Mouse (Mus musculus) retina, postnatal 1 day (tissue): ENCODE results near the gene Inpp4a.

ENCODE experiments used
- DNase-seq: peaks from one replicate; pipeline ENCODE4 v3.0.0-alpha.2; 2012

Inpp4a gene

DNA sequence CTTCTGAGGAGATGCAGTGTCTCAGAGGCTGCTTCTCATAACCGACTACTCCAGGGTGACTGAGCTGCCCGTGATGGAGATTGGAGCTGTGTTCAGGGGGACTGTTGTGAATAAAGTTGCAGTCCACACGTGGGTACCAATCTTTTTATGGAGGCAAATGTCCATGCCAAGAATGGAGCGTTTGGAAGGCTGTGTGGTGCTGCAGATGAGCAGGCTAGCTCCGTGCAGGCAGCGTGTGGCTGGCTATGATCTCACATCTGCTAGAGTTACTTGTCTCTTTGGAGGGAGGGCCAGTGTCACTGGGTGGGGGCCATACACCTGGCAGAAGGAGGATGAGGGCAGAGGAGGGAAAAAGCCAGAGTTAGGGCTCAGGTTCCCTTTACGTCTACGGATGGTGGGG, 59.0 kb downstream of the Inpp4a start:
- no peak for DNase-seq

DNA sequence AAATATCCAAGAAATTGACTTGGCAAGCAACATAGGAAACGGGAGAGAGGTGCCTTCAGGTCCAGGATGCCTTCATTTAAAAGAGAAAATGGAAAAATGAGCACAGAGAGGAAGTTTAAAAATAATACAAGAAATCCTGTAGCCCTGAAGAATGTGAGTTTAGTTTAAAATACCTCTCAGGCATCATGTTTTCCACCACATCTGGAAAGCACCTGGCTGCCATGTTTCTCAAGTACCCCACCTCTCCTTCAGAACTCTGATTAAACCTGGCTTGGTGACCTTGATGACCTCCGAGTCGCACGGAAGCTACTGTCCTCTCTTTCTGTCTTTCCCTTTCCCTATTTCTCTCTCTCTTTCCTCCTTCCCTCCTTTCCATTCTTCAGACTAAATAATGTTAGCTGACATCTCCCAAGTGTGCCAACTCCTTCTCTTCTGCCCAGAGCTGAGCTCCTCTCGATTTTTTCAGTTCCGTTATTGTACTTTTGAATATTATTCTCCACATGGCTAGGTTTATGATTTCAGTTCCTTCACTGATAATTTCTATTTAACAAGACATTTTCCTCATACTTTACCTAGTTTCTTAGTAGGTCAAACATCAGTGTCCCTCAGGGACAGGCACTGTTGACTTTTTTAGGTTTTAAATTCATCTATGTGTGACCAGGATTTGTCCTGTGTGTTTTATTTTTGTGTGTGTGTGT, 59.9 kb downstream of the Inpp4a start:
- no peak for DNase-seq

- no peak for DNase-seq
Measured at GRCm38 (mm10) chr1:37360781-37361180, 61.1 kb downstream of the Inpp4a start.

DNA sequence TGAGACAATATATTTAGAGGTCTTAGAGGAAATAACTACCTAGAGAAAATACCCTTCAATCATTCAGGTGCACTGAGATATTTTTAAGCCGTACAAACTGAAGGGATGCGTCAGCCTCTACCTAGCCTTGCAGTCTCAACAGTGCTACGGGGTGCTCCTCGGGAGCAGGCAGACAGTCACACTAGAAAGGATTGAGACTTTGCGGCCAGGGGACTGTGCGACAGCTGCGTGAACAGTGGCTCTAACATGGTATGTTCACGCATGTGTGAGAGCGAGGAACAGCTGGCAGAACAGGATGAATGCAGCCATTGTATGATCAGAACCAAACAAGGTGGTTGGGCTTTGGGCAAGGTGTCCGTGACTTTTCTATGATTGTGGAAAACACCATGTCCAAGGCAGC, 63.1 kb downstream of the Inpp4a start:
- no peak for DNase-seq

DNA sequence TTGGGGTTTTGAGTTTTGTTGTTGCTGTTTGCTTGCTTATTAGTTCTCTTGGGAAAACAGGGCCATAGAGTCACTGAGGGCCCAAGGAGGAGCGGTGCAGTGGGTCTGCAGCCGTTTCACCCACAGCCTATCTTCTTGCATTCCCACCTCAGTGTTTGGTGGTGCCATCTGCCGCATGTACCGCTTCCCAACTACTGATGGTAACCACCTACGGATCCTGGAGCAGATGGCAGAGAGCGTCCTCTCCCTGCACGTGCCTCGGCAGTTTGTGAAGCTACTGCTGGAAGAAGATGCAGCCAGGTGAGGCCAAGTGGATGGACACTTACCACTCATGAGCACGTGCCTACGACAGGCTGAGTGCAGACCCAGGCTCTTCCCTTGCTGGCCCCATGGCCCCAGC, 68.5 kb downstream of the Inpp4a start:
- DNase-seq: no peak

DNA sequence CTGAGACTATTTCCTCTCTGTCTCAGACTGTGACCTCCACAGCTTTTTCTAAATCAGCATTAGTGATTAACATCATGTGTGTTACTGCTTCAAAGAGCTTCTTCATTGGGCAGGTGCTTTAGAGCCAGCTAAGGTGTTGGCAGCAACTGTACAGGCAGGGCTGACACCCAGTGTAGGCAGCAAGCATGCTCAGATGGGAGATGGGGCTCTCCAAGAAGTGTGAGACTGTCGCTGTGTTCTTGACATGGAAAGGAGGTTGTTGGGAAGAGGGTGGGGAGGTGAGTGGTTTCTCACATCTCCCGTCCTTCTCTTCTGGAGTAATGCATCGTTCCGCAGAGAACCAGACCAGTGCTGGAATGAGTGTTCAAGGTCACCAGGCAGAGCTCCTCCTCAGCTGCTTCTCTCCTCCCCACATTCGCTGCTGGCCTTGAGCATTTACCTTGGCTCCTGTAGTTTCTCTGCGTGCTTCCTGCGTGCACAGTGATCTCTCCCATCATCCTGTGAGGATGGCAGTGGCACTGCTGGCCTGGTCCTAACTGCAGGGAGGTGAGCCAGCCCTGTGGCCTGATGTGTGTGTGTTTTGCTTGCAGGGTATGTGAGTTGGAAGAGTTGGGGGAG, 69.2 kb downstream of the Inpp4a start:
- no peak for DNase-seq

GRCm38 (mm10) chr1:37376177-37376576, 76.5 kb downstream of the Inpp4a start:
- DNase-seq: no peak

DNA sequence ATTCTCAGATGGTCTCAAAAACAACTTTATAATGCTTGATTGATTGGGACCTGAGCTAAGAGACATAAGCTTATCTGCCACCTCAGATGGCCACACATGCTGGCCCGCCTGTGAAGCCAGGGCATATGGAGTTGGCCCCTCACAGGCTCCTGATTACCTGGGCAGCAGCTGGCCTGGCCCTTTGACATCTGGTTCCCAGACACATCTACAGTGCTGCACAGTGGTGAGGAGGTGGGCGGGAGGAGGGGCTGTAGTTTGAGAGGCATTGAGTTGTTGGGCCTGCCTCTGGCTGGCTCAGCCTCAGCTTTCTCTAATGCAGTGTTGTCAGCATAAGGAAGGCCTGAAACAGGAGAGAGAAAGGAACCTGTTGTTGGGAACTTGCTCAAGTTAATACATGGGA, 77.1 kb downstream of the Inpp4a start:
- no peak for DNase-seq

GRCm38 (mm10) chr1:37378095-37378494, 78.4 kb downstream of the Inpp4a start:
- no peak for DNase-seq

- no peak for DNase-seq
Measured at GRCm38 (mm10) chr1:37379536-37379935, 79.9 kb downstream of the Inpp4a start.

GRCm38 (mm10) chr1:37380913-37381312, 81.2 kb downstream of the Inpp4a start:
- DNase-seq: no peak

GRCm38 (mm10) chr1:37384304-37384703, 84.6 kb downstream of the Inpp4a start:
- DNase-seq: no peak

DNA sequence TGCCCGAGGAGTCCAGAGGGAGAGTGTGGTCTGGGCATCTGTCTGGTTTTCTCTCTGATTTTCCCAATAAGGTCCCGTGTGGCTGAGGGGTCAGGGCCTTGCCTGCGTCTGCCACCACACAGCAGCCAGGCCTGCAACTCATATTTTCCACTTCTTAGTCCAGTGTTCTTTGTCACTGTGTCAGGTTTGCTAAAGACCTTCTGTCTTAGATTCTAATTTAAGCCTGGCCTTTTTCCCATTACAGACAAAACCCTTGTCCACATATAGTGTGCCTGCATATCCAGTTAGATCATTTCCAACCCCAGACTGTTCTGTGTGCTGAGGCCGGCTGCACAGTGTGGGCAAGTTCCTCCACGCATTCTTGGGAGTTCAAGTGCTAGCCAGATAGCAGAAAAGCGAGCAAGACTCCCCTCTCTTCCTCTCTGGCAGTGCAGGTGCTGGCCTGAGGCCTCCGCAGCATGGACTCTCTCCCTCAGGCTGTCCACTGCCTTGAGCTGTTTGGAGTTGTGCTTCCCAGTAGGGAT, 86.8 kb downstream of the Inpp4a start:
- DNase-seq: no peak

DNA sequence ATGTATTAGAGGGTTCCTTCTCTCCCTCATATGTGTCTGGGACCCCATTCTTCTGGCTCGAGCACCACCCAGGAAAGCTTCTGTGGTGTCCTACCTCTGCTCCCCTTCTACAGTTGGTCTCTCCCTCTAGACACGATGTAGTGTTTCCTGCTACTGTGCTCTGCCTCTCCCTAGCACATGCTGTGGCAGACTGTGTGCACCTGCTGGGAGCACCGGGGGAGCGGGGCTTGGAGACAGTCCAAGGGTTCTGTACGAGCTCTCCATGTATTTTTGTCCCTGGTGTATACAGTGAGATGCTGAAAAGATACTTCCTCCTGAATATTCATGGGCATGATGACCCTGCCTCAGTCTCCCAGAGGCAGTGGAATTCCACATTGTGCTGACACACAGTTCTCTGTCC, 93.5 kb downstream of the Inpp4a start:
- DNase-seq: no peak

DNA sequence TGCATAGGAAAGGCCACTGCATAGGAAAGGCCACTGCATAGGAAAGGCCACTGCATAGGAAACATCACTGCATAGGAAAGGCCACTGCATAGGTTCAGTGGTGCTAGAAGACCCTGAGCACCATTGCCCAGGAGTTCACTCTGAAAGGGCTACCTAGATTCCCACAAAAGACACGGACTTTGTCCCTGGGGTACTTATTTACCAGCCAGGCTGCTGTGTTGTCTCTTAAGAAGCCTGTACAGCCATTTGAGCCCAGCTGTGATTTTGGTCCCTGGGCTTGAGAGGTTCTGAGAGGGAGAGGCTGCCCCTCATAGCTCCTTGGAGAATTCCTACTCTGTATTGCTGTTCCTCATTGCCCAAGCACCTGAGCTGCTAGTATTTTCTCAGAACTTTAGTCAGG, 96.8 kb downstream of the Inpp4a start:
- no peak for DNase-seq

GRCm38 (mm10) chr1:37398961-37399360, 99.3 kb downstream of the Inpp4a start:
- no peak for DNase-seq

DNA sequence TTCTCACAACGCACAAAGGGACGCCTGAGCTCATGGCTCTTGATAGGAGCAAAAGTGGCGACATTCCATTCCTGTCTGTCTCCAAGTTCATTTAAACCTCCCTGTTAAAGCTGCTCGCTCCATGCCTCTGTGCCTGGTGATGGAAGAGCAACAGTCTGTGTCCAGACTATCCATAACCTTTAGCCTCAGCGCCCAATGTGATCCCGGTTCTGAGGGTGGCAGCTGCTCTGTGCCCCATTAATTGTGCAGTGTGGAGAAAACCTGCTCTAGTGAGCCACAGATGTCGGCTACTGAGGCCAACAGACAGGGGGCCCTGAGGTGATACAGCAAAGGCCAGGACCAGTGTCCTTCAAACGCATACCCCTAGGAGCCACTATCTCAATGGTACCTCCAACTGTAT, 100.1 kb downstream of the Inpp4a start:
- DNase-seq: no peak

- DNase-seq: peak; percentile 60
Measured at GRCm38 (mm10) chr1:37401687-37402086, 102.0 kb downstream of the Inpp4a start.

DNA sequence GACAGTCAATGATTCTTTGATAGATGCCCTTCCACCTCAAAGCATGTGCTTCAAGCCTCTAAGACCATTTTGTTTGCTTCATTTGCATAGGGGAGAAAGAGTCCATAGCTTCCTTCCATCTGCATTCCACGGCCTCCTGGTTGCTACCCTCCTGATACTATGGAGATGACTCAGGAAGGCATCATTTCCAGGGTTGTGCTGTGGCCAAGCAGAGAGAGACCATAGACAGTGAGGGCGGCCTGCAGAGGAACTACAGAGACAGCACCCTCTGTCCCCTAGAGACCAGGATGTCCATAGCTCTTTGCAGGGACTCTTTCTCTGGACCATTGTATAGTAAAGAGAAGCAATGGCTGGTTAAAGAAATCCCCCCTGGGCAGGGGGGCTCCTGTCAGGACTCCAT, 105.5 kb downstream of the Inpp4a start:
- DNase-seq: no peak

- DNase-seq: no peak
Measured at GRCm38 (mm10) chr1:37407228-37407627, 107.6 kb downstream of the Inpp4a start.

DNA sequence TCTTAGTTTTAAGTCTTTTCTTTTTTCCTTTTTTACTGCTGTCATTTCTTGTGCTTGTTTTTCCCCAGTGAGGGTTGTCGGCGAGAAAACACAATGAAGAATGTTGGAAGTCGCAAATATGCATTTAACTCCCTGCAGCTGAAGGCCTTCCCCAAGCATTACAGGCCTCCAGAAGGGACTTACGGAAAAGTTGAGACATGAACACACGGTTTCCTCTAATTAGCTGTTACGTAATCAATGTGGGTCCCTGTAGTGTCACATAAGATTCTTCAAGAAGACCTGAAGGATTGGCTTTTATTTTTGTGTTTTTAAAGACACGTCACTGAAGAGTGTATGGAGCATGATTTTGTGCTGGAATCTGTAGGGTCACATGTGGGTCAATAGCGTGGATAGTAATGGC, 108.4 kb downstream of the Inpp4a start:
- no peak for DNase-seq

DNA sequence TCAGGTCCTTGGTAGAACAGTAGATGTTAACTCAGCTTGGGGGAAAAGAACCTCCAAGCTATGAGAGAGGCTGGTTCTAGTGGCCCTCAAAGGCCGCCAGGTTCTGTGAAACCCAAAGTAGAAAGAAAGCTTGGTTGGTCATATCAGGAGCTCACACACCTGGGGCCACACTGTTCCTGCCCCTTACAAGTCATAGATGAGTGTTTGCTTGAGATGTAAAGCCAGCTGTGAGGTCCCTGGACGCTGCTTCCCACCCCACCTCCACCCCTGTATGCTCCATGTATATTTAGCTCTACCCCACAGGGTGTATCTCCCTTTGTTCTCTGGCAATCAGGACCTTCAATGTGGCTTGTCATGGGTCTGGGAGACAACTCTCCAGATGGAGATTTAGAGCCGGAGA, 109.0 kb downstream of the Inpp4a start:
- no peak for DNase-seq

GRCm38 (mm10) chr1:37409647-37410046, 110.0 kb downstream of the Inpp4a start:
- no peak for DNase-seq

DNA sequence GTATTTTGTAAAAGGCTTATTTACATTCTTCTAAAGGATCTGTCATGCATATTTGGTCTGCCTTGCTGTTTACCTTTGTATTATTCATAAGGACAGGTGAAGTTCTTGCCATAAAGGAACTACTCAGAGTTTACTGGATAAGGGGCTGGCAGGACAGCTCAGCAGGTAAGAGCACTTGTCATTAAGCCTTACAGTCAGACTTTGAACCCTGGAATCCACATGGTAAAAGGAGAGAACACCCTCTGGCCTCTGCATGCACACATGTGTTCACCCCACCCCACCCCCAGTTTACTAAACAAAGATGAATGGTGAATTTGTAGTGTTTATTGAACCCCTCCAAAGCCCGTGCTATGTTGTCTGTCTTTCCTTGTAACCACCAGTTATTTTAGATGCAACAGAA, 115.7 kb downstream of the Inpp4a start:
- no peak for DNase-seq

DNA sequence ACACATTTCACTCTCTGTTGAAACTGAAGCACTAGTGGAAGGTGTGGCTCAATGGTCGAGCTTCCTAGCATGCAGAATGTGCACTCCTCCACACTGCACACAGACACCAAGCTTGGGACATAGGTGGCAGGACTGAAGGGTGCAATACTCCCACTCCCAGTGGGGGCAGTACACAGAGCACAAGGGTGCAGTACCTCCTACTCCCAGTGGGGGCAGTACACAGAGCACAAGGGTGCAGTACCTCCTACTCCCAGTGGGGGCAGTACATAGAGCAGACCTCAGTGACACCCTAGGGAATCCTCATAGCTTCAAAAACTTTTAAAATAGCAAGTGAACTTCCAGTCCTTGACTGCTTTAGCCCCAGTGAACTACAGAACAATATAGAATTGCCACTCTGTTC, 119.8 kb downstream of the Inpp4a start:
- DNase-seq: peak; percentile 51
